Mouse (Mus musculus): Measurements from ENCODE around the gene Cul4b. TPM values are rescaled to one million over a fixed set of nuclear protein-coding genes. Genes with fewer than 3 reads are reported as not detected.

Gene Cul4b
- 6.9 and 8.1 TPM in 2 replicates for polyA plus RNA-seq (2012; rRNA removed)

DNA sequence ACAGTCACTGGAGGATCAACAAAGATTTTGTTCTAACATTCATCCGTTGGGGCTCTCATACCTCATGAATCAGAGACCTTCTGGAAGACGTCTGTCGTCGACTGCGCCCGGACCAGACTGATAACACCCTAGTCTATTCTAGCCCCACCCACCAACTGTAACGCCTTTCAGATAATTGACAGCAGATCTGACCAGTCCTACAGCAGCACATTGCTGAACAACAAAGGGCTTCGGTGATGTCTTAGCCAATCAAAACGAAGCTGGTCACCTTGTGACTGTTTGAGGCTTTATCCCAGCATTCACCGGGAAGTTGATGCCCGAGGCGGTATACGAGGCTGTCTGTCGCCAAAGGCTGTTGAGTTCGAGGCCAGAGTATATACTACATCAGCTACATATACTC lies at the start of gene Cul4b:
TSS of gene Cul4b (minus strand) at position 119 of the 400 bp plus-strand sequence.
- no peak within 1 kb of the TSS for H3K4me3 ChIP-seq (ENCODE audit: control insufficient read depth, insufficient read depth, low read length)
- no peaks in the 10 kb centered on the region for H3K27me3 ChIP-seq (ENCODE audit: control insufficient read depth, insufficient read depth, low read length)
- 94% methylated on average over 15 of the region's 15 CpGs for WGBS
- no peak for DNase-seq
- TF ChIP-seq CTCF (IDR thresholded peaks at IDR 0.05; ENCODE audit: borderline replicate concordance, control insufficient read depth, extremely low read depth, insufficient read depth, low read length, poor library complexity), result no peak
- TF ChIP-seq POLR2A (IDR thresholded peaks at IDR 0.05; ENCODE audit: control insufficient read depth, extremely low read depth, insufficient read depth, low read length, poor library complexity), result no peak
- no peaks in the 10 kb centered on the region for H3K4me1 ChIP-seq (replicated peaks; ENCODE audit: control insufficient read depth, insufficient read depth, low read length)
- no peak within 1 kb of the TSS for H3K27ac ChIP-seq (ENCODE audit: control insufficient read depth, insufficient read depth, low read length)
- no peaks in the 10 kb centered on the region for H3K36me3 ChIP-seq (ENCODE audit: control insufficient read depth, insufficient read depth, low read length)

GRCm38 (mm10) chrX:38600995-38601369 lies 25.0 kb upstream of the Cul4b start:
- Histone ChIP-seq H3K27me3 (ENCODE audit: control insufficient read depth, insufficient read depth, low read length) (no peaks in the 10 kb centered on the region), H3K36me3 (ENCODE audit: control insufficient read depth, insufficient read depth, low read length) (no peaks in the 10 kb centered on the region), H3K4me3 (ENCODE audit: control insufficient read depth, insufficient read depth, low read length) (peak overlapping the region; percentile 88), H3K27ac (ENCODE audit: control insufficient read depth, insufficient read depth, low read length) (peak overlapping the region; percentile 68), H3K4me1 (replicated peaks; ENCODE audit: control insufficient read depth, insufficient read depth, low read length) (no peaks in the 10 kb centered on the region)
- 1% methylated on average over 3 of the region's 3 CpGs for WGBS
- DNase-seq, result peak; percentile 10
- TF ChIP-seq CTCF (IDR thresholded peaks at IDR 0.05; ENCODE audit: borderline replicate concordance, control insufficient read depth, extremely low read depth, insufficient read depth, low read length, poor library complexity) (no peak), POLR2A (IDR thresholded peaks at IDR 0.05; ENCODE audit: control insufficient read depth, extremely low read depth, insufficient read depth, low read length, poor library complexity) (no peak)

DNA sequence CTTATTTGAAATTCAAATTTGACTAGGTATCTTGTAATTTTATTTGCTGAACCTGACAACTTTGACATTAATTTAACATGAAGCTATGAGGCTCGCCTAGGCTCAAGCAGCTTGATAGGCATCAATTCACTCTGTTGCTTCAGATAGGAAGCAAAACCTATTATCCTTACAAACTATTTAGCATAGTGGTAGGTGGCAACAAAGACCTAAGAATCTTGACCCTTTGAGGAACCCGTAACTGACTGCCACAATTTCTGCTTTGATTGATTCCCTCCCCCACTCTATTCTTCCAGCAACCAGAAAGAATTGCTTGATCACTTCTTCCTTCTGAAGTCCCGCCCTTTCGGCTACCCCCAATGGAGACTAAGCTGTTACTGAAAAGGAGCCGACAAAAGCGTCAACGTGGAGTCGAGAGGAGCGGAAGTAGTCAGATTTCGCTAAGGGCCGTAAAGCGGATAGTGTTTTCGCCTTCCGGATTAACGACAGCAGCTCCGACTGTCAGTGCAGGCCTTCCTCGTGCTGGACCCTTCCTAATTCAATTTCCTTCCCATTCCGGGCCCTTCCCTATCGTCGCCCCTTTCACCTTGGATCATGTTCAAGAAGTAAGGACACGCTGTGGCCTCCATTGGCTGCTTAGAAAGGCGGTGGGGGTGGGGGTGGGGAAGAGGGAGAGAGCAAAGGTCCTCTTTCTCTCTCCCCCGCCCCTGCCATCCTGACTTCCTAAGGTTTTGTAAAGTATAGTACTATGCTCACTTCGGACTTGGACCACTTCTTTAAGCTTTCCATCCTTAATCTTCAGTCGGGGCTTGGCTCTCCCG lies 24.4 kb upstream of the Cul4b start, which contains the start of gene Mcts1:
TSS of gene Mcts1 (plus strand) at position 402 of the 818 bp plus-strand sequence.
- peak within 1 kb of the TSS; percentile 88 for H3K4me3 ChIP-seq (ENCODE audit: control insufficient read depth, insufficient read depth, low read length)
- peak; percentile 63 for DNase-seq
- under 1% methylated on average over 26 of the region's 26 CpGs for WGBS
- peak within 1 kb of the TSS; percentile 68 for H3K27ac ChIP-seq (ENCODE audit: control insufficient read depth, insufficient read depth, low read length)
- H3K4me1 ChIP-seq (replicated peaks; ENCODE audit: control insufficient read depth, insufficient read depth, low read length), result no peaks in the 10 kb centered on the region
- H3K36me3 ChIP-seq (ENCODE audit: control insufficient read depth, insufficient read depth, low read length), result no peaks in the 10 kb centered on the region
- no peaks in the 10 kb centered on the region for H3K27me3 ChIP-seq (ENCODE audit: control insufficient read depth, insufficient read depth, low read length)
- no peak for TF ChIP-seq POLR2A (IDR thresholded peaks at IDR 0.05; ENCODE audit: control insufficient read depth, extremely low read depth, insufficient read depth, low read length, poor library complexity)
- no peak for TF ChIP-seq CTCF (IDR thresholded peaks at IDR 0.05; ENCODE audit: borderline replicate concordance, control insufficient read depth, extremely low read depth, insufficient read depth, low read length, poor library complexity)

- Histone ChIP-seq H3K27me3 (ENCODE audit: control insufficient read depth, insufficient read depth, low read length) (no peaks in the 10 kb centered on the region), H3K4me3 (ENCODE audit: control insufficient read depth, insufficient read depth, low read length) (no peak overlapping the region), H3K4me1 (replicated peaks; ENCODE audit: control insufficient read depth, insufficient read depth, low read length) (no peaks in the 10 kb centered on the region), H3K27ac (ENCODE audit: control insufficient read depth, insufficient read depth, low read length) (no peak overlapping the region), H3K36me3 (ENCODE audit: control insufficient read depth, insufficient read depth, low read length) (no peaks in the 10 kb centered on the region)
- no peak for DNase-seq
- 90% methylated on average over 5 of the region's 5 CpGs for WGBS
- TF ChIP-seq POLR2A (IDR thresholded peaks at IDR 0.05; ENCODE audit: control insufficient read depth, extremely low read depth, insufficient read depth, low read length, poor library complexity) (no peak), CTCF (IDR thresholded peaks at IDR 0.05; ENCODE audit: borderline replicate concordance, control insufficient read depth, extremely low read depth, insufficient read depth, low read length, poor library complexity) (no peak)
Observed at GRCm38 (mm10) chrX:38593180-38593889, 17.3 kb upstream of the Cul4b start.

DNA sequence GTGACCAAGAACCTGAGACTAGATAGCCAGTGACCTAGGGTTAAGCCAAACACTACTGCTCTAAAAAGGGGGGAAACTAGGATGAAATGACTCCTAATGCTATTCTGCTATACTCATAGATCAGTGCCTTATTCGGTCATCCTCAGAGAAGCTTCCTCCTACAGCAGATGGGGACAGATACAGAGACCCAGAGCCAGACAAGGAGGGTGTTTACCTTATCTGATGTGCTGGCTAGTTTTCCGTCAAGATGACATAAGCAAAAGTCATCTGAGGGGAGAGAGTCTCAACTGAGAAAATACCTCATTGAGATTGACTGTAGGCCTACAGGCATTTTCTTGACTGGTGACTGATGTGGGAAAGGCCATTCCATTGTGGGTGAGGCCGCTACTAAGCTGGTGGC lies 15.8 kb upstream of the Cul4b start:
- Histone ChIP-seq H3K36me3 (ENCODE audit: control insufficient read depth, insufficient read depth, low read length) (no peaks in the 10 kb centered on the region), H3K27me3 (ENCODE audit: control insufficient read depth, insufficient read depth, low read length) (no peaks in the 10 kb centered on the region), H3K27ac (ENCODE audit: control insufficient read depth, insufficient read depth, low read length) (no peak overlapping the region), H3K4me1 (replicated peaks; ENCODE audit: control insufficient read depth, insufficient read depth, low read length) (no peaks in the 10 kb centered on the region), H3K4me3 (ENCODE audit: control insufficient read depth, insufficient read depth, low read length) (no peak overlapping the region)
- DNase-seq, result no peak
- 94% methylated on average over 3 of the region's 3 CpGs for WGBS
- TF ChIP-seq POLR2A (IDR thresholded peaks at IDR 0.05; ENCODE audit: control insufficient read depth, extremely low read depth, insufficient read depth, low read length, poor library complexity), result no peak
- TF ChIP-seq CTCF (IDR thresholded peaks at IDR 0.05; ENCODE audit: borderline replicate concordance, control insufficient read depth, extremely low read depth, insufficient read depth, low read length, poor library complexity), result no peak

DNA sequence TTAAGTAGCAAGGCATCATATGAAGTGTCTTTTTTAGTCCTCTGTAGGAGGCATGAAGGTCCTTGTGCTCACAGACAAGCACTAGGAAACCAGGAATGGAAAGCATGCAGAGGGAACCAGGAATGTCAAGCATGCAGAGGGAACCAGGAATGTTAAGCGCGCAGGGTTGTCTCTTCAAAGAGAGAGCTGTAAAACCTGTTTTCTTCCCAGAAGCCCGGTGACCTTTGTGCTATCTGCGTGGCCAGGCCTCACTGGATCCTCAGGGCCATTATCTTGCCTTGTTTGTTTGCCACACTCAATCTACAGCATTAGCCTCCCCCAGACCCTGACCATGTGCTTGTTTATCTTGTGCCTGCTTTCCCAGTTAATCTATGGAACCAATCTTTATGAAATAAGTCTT lies 13.8 kb upstream of the Cul4b start:
- Histone ChIP-seq H3K4me3 (ENCODE audit: control insufficient read depth, insufficient read depth, low read length) (no peak overlapping the region), H3K4me1 (replicated peaks; ENCODE audit: control insufficient read depth, insufficient read depth, low read length) (no peaks in the 10 kb centered on the region), H3K27me3 (ENCODE audit: control insufficient read depth, insufficient read depth, low read length) (no peaks in the 10 kb centered on the region), H3K36me3 (ENCODE audit: control insufficient read depth, insufficient read depth, low read length) (no peaks in the 10 kb centered on the region), H3K27ac (ENCODE audit: control insufficient read depth, insufficient read depth, low read length) (no peak overlapping the region)
- WGBS, result 100% methylated on average over 4 of the region's 4 CpGs
- no peak for DNase-seq
- TF ChIP-seq CTCF (IDR thresholded peaks at IDR 0.05; ENCODE audit: borderline replicate concordance, control insufficient read depth, extremely low read depth, insufficient read depth, low read length, poor library complexity) (no peak), POLR2A (IDR thresholded peaks at IDR 0.05; ENCODE audit: control insufficient read depth, extremely low read depth, insufficient read depth, low read length, poor library complexity) (no peak)
